Mouse (Mus musculus): ENCODE measurements around the gene Cand2.

The Cand2 gene

DNA sequence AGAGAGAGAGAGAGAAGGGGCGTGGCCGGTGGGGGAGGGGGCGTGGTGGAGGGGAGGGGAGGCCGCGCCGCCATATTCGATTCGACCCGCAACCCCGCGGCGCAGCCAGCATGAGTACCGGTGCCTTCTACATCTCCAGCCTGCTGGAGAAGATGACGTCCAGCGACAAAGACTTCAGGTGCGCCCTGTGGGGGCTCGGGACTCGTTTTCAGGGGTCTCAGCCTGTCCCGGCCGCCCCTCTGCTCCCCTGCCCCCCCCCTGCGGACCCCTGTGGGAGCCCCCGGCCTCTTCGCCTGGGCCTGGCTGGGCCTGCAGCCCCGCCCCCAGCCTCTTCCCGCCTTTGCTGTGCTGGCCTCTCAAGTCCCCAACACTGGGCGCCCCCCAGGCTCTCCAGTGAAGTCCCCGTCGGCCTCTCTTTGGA lies at the start of gene Cand2:
TSS of gene Cand2 (plus strand) at position 38 of the 421 bp plus-strand sequence.
- peak; percentile 64 for DNase-seq (ENCODE audit: low spot score)

- DNase-seq (ENCODE audit: low spot score), result no peak
Observed at GRCm38 (mm10) chr6:115727108-115727507, 47.2 kb upstream of the Cand2 start.

GRCm38 (mm10) chr6:115727570-115727969 lies 46.8 kb upstream of the Cand2 start:
- DNase-seq (ENCODE audit: low spot score), result no peak

DNA sequence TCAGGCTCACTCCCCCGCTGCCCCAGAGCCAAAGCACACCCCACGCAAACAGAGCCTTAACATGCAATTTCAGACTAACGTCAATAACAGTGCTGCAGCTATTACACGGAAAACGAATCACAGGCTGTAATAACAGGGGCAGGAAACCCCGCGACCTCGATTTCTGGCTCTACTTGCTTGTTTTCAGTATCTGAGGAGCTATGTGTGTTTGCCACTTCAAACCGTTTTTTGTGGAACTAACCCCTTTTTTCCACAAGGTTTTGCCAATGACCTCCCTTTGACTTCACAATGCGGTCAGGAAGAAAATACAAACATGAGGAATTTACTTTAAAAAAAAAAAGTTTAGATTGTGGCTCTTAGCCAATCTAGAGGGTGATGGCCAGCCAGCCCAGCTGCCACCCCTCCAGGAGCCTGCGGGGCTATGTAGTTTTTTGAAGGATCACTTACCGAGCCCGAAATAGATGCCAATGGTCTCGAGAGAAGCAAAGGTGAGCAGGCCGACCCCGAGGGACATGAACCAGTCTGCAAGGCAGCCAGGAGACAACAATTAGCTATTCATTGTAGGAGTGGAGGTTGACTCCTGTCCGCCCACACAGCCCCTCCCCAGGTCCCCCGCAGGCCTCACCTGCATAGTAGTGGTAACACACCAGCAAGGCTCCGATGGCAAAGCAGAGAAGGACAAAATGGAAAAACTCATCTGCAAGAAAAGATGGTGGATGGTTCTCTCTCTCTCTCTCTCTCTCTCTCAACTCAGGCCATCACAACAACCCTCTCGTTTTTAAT lies 43.6 kb upstream of the Cand2 start:
- DNase-seq (ENCODE audit: low spot score), result no peak

DNA sequence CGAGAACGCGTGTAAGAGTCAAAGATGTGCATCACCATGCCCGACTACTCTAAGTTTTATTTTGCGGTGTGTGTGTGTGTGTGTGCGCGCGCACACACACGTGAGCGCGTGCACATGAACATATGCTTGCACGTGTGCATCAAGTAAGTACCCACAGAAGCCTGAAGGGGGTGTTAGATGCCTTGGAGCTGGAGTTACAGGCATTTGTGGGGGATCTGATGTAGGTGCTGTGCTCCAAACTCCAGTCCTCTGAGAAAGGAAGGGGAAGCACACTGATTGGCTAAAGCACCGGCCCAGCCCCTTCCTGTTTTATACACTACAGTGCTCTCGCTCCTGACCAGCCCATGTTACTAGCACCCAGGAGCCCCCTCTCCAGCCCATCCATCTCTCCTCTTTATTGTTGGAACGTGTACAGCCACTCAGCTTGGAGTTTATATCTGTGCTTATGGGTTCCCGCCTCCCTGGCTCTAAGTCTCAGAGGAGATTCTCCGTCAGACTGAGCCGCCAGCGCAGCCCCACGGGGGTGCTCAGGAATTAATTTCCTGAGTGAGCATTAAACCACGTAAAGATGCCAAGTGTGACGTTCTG lies 41.9 kb upstream of the Cand2 start:
- no peak for DNase-seq (ENCODE audit: low spot score)

DNA sequence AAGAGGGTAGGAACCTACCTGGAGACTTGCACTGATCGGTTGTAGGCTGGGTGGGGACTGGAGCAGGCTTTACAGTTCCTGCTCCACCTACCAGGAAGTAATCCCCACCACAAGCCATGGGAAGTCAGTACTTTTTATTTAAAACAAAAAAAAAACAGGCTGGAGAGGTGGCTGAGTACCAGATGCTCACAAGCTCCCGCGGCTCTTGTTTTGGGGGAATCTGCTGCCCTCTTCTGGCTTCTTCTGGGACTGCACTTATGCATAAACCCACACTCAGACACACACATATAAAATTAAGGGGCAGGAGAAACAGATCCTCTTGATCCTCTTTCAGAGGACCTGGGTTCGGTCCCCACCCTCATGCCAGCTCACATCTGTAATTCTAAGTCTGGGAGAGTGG lies 39.4 kb upstream of the Cand2 start:
- no peak for DNase-seq (ENCODE audit: low spot score)

DNA sequence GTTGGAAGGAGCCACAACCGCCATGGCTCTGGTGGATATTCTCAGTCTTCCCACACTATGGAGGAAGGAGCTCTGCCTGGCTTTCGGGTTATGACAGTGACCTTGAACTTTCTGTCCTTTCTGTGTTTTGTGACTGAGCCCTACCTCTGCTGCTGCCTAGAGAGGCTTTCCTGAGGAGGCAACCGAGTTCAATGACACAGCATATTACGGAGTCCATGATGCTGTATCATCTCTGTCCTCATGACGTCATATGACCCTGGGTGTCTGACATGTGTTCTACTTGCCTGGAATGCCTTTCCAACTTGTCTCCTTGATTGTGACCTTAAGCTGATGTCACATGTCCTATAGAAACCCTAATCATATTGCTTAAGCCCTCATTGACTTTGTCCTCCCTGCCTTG lies 35.3 kb upstream of the Cand2 start:
- DNase-seq (ENCODE audit: low spot score), result no peak

DNA sequence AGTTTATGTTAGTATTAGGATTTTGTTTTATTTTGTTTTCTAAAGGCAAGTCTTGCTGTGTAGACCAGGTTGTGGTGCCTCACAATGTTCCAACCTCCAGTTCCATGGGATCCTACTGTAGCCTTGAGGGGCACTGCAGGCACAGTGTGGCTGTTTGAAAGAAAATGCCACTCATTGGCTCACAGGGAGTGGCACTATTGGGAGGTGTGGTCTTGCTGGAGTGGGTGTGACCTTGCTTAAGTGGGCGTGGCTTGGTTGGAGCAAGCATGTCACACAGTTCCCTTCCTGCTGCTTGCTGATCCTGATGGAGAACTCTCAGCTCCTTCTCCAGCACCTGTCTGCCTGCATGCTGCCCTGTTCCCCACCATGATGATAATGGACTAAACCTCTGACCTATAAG lies 30.8 kb upstream of the Cand2 start:
- no peak for DNase-seq (ENCODE audit: low spot score)

- DNase-seq (ENCODE audit: low spot score), result no peak
Observed at GRCm38 (mm10) chr6:115746326-115746725, 28.0 kb upstream of the Cand2 start.

GRCm38 (mm10) chr6:115755536-115755935 lies 18.8 kb upstream of the Cand2 start:
- DNase-seq (ENCODE audit: low spot score), result no peak

DNA sequence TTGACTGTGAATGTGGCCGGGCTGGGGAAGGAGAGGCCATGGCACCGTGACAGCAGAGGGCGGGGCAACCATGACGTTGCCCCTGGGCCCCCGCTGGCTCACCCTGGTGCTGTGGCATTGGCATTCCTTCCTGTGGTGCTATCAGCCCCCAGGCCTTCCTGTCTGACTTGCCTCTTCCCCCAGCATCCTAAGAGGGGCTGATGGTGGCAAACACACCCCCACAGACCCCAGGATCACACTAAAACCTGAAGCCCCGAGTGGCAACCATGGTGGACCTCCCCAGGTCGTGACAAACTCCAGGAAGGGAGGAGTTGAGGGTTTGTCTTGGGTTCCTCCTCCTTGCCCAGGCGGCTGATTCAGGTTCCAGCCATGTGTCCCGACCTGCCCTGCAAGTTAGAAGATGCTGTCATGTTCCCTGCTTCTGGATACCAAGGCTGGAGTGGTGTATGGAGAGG lies 15.3 kb upstream of the Cand2 start:
- DNase-seq (ENCODE audit: low spot score), result no peak

- no peak for DNase-seq (ENCODE audit: low spot score)
Observed at GRCm38 (mm10) chr6:115759461-115759860, 14.9 kb upstream of the Cand2 start.

DNA sequence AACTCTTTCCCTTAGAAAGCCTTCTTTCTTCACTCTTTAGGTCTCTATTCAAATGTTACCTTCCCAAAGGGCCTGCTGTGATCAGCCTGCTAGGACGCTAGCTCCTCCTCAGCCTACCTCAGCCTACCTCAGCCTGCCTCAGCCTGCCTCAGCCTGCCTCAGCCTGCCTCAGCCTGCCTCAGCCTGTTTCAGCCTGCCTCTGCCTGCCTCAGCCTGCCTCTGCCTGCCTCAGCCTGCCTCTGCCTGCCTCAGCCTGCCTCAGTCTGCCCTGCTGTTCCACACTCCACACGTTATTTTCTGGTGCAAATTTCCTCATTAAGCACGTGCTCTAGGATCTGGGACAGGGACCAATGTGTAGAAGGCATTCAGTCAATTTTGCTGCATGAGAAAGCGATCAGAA lies 14.2 kb upstream of the Cand2 start:
- no peak for DNase-seq (ENCODE audit: low spot score)

DNA sequence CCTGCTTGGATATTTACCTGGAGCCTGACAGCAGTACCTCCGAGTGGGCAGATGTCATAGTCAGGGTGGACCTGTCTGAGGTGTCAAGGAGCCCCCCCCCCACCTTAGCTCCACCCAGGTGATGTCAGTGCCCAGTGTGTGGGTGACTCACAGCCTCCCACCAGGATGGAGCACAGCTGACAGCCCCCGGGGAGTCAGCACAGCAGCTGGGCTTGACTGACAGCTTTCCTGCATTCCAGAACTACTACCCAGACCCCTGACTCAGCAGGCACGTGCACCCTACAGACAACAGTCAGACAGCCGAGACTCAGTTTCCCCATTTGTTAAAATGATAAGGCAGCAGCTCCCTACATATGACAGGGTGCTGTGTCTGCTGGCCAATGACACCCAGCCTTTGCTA lies 13.4 kb upstream of the Cand2 start:
- no peak for DNase-seq (ENCODE audit: low spot score)

DNA sequence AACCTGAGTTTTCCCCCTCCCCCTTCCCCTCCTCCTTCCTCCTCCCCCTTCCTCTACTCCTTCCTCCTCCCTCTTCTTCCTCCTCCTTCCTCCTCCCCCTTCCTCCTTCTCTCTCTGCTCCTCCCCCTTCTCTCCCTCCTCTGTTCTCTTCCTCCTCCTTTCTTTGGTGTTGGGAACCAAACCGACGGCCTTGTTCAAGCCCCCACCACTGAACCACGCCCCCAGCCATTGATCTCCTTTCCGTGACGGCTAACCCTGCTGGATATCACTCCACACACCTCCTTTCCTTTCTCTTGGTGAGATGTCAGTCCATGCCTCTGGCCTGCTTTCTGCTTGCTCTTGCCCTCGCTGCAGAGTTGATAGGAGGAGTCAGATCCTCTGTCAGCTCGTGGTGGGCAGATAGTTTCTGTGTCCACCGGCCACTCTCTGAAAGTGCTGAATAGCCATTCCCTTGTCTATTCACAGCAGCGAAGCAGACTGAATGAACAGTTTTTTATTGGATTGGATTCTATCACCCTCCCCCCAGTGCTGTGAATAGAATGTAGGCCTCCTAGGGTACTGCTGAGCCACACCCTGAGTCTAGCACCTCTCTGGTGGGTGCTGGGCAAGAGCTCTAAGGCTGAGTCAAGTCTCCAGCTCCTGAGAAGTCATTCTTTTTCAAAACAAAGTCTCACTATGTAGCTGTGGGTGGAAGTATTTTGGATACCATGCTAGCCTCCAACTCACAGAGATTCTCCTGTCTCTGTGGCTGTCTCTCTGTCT lies 12.2 kb upstream of the Cand2 start, which contains the start of gene Tmem40:
TSS of gene Tmem40 (minus strand) at position 416 of the 762 bp plus-strand sequence.
- peak; percentile 16 for DNase-seq (ENCODE audit: low spot score)

- DNase-seq (ENCODE audit: low spot score), result peak; percentile 33
Observed at GRCm38 (mm10) chr6:115764179-115764578, 10.2 kb upstream of the Cand2 start.

DNA sequence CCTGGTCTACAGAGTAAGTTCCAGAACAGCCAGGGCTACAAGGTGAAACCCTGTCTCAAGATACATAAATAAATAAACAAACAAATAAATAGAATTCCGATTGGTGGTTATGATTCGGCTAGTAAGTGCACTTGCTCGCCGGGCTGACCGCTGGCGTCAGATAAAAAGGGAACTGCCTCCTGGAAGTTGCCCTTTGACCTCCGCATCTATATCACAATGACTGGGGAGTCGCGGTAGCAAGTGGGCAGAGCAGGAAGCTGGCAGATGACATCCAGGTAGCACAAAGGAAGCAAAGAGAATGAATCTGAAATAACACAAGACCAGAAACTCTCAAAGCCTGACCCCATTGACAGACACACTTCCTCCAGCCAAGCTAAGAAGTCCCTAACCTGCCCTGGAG lies 7.0 kb upstream of the Cand2 start:
- no peak for DNase-seq (ENCODE audit: low spot score)

- no peak for DNase-seq (ENCODE audit: low spot score)
Observed at GRCm38 (mm10) chr6:115768207-115768606, 6.1 kb upstream of the Cand2 start.

GRCm38 (mm10) chr6:115770059-115770670 lies 4.2 kb upstream of the Cand2 start:
- DNase-seq (ENCODE audit: low spot score), result no peak

DNA sequence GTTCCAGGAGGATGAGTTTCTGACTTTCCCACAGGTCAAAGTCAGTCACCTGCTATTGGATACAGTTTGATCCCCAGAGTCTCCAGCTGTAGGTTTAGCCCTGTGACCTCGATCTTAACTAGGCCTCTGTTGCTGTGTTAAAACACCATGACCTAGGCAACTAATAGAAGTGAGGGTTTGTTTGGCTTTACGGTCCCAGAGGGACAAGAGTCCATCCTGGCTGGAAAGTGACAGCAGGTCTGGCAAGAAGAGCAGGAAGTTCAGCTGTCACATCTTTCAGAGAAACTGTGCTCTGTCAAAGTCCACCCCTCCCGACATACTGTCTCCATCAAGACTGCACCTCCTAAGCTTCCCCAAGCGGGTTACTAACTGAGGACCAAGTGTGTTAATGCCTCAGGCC lies 3.5 kb upstream of the Cand2 start:
- DNase-seq (ENCODE audit: low spot score), result no peak

- no peak for DNase-seq (ENCODE audit: low spot score)
Observed at GRCm38 (mm10) chr6:115772201-115772600, 2.1 kb upstream of the Cand2 start.

GRCm38 (mm10) chr6:115772604-115773003 lies 1.7 kb upstream of the Cand2 start:
- no peak for DNase-seq (ENCODE audit: low spot score)
